Mouse (Mus musculus) spleen, adult 2 months (tissue): ENCODE data around the gene Fntb.

Experiments used
- CTCF ChIP-seq: fragments of 200-500 bp; IDR thresholded peaks from 2 replicates; pipeline ENCODE4 v1.5.1; 2011; ENCODE audit warnings: mild to moderate bottlenecking, inconsistent platforms; ENCODE audit not compliant: insufficient read depth, insufficient read length, insufficient replicate concordance; ENCODE audit errors: extremely low read depth
- POLR2A ChIP-seq: fragments of 200-500 bp; IDR thresholded peaks from 2 replicates; pipeline ENCODE4 v1.6.1; 2011; ENCODE audit warnings: low read depth, low read length, inconsistent platforms

GRCm38 (mm10) chr12:76891160-76891559, 125.8 kb downstream of the Fntb start:
- TF ChIP-seq POLR2A (no peak), CTCF (no peak)
